Mouse (Mus musculus) right cerebral cortex, adult 2 months (tissue): Measurements from ENCODE around the gene Ifrd2.
A peak's percentile ranks its signal among the peaks of the same experiment; 100 is the strongest.

ENCODE experiments used
- DNase-seq, 2 experiments: peaks; one replicate each; pipeline ENCODE4 v3.0.0; 2021 to 2022; ENCODE audit warnings: low spot score in 2 of 2

Gene Ifrd2

GRCm38 (mm10) chr9:107586974-107587832 lies at the start of gene Ifrd2:
TSS of gene Ifrd2 (plus strand) at chr9:107587642.
- peak; percentile 99 for DNase-seq

DNA sequence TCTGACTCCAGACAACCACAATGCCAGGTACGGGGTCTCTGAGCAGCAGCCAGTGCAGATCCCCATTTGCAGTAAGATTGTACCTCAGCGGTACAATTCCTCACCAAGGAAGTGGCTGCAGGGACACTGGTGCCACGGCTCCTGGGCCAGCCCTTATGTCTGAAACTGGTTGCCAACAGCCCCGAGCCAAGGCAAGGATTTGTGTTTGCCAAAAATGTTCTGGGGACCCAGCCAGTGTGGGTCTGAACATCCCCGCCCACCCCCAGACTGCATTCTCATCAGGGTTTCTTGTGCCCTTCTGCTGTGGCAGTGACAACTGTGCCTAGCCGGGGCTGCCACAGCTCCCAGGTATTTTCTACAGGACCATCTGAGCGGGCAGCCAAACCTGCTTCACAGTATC lies 49.2 kb upstream of the Ifrd2 start:
- no peak for DNase-seq

GRCm38 (mm10) chr9:107538711-107539110 lies 48.7 kb upstream of the Ifrd2 start:
- DNase-seq, result no peak

DNA sequence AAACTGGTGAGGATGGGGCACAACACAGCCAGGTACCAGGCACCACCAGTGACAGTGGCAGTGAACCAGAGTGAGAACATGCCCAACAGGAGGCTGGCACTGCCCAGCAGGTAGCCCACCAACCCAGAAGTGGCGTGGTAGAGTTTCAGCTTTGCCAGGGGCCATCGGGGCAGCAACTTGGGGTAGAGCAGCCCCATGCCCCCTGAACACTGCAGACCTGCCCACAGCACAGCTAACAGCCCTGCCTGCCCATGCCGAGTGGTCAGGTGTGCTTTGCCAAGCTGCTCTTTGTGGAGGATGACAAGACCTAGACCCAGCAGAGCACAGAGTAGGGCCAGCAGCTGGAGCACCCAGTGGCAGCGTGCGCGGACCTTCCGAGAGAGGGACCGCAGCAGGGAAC lies 47.5 kb upstream of the Ifrd2 start:
- no peak for DNase-seq

GRCm38 (mm10) chr9:107540420-107540819 lies 47.0 kb upstream of the Ifrd2 start:
- no peak for DNase-seq

DNA sequence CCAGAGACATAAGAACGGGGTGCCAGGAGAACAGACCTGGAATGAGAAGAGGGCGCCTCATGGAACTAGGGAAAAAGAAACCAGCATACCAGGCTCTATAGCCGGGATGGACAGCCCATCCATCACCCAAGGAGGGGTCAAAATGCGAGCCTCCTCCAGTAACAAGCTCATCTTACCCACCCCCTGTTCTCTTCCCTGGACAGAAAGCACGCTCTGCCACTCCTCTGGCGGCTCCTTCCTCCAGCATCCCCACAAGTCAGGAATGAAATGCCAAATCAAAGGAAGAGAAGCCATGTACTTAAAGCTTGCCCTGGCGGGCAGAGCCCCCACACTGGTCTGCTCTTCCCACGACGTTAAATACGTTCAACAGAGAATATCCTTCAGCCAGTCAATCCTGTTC lies 46.4 kb upstream of the Ifrd2 start:
- DNase-seq, result no peak

GRCm38 (mm10) chr9:107541474-107542351 lies 45.7 kb upstream of the Ifrd2 start, which contains the start of the genes Cyb561d2 and Nprl2:
TSS of gene Cyb561d2 (minus strand) at chr9:107542193.
TSS of gene Nprl2 (plus strand) at chr9:107542226.
- peak; percentile 95 for DNase-seq

- no peak for DNase-seq
Observed at GRCm38 (mm10) chr9:107542352-107542686, 45.1 kb upstream of the Ifrd2 start.

DNA sequence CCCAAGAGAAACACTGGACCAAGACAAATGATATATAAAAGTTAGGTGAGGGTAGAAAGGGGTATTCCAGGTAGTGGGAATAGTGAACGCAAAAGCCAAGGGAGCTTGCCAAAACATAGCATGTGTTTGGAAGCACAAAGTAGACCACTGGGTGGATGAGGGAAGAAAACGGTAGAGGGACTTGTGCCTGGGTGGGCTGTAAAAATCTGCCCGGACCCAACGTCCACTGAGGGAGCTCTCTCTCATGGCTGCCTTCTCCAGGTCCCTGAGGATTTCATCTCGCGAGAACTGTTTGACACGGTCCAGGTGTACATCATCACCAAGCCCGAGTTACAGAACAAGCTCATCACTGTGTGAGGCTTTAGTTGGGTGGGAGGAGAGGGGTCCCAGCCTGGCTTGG lies 44.7 kb upstream of the Ifrd2 start:
- no peak for DNase-seq

- no peak for DNase-seq
Observed at GRCm38 (mm10) chr9:107543299-107543698, 44.1 kb upstream of the Ifrd2 start.

- DNase-seq, result no peak
Observed at GRCm38 (mm10) chr9:107544196-107544700, 43.2 kb upstream of the Ifrd2 start.

DNA sequence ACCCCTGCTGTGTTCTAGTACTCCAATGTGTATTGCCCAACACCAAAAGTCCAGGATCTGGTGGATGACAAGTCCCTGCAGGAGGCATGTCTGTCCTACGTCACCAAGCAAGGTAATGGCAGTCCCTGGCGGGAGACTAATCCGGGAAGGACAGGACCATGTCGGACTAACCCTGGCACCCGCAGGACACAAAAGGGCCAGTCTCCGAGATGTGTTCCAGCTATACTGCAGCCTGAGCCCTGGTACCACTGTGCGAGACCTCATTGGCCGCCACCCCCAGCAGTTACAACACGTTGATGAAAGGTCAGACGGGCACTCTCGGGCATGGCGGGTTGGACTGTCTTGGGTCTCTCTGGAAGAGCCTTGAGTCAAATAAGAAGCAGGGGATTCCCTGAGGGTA lies 42.7 kb upstream of the Ifrd2 start:
- DNase-seq, result no peak

DNA sequence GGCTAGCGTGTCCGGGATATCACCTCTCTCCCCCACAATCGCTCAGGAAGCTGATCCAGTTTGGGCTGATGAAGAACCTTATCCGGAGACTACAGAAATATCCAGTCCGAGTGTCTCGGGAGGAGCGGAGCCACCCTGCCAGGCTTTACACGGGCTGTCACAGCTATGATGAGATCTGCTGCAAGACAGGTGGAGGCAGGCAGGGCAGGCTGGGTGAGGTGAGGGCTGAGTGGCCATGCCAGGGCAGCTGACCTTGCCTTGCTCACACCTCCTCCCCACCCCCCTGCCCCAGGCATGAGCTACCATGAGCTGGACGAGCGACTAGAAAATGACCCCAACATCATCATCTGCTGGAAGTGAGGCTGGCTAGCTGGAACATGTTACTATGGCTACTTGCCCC lies 42.2 kb upstream of the Ifrd2 start:
- DNase-seq, result no peak

DNA sequence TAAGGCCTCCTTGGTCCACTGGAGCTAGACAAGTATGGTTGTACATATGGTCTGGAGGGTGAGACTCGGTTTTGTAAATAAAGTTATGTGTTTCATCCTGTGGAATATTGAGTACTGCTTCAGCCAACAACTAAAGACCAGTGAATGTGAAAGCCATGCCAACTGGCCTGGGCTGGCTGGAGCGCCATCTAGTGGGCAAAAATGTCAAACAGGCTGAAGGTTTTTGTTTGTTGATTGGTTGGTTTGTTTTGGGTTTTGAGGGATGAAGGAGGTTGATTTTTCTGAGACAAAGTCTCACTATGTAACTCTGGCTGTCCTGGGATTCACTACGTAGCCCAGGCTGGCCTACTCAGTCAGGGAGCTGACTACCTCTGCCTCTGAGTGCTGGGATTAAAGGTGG lies 41.8 kb upstream of the Ifrd2 start:
- peak; percentile 79 to 81 for DNase-seq

- DNase-seq, result peak; percentile 89 to 90
Observed at GRCm38 (mm10) chr9:107547026-107547425, 40.4 kb upstream of the Ifrd2 start, which contains the start of gene Zmynd10. TSS of gene Zmynd10 (plus strand) at chr9:107547298.

DNA sequence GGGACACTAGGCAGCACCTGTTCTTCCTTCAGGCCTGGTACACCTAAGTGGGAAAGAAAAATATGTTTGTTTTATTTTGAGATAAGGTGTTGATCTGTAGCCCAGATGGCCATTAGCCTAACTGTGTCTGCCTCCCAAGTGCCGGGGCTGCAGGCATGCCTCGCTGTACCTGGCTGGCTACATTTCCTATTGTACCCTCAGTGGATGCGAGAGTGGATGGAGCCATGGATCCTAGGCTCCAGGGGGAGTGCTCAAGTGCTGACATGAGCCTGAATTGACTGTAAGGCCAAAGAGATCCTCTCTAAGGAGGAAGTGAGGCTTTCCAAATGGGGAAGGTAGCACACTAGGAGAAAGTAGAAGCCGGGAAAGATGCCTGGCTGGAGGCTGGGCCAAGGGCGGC lies 39.5 kb upstream of the Ifrd2 start:
- DNase-seq, result no peak

DNA sequence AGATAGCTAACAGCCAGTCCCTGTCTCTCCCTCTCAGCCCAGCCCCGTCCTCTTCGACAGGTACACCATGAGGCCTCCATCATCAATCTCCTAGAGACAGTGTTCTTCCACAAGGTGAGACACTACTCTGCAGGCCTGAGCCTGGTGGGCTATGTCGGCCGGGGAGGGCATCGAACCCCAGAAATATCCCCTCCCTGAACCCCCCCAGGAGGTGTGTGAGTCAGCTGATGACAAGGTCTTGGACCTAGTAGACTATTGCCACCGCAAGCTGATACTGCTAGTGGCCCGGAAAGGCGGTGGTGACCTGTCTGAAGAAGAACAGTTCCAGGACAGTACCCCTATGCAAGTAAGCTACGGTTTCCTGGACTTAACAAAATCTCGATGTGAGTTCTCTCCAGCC lies 38.6 kb upstream of the Ifrd2 start:
- no peak for DNase-seq

DNA sequence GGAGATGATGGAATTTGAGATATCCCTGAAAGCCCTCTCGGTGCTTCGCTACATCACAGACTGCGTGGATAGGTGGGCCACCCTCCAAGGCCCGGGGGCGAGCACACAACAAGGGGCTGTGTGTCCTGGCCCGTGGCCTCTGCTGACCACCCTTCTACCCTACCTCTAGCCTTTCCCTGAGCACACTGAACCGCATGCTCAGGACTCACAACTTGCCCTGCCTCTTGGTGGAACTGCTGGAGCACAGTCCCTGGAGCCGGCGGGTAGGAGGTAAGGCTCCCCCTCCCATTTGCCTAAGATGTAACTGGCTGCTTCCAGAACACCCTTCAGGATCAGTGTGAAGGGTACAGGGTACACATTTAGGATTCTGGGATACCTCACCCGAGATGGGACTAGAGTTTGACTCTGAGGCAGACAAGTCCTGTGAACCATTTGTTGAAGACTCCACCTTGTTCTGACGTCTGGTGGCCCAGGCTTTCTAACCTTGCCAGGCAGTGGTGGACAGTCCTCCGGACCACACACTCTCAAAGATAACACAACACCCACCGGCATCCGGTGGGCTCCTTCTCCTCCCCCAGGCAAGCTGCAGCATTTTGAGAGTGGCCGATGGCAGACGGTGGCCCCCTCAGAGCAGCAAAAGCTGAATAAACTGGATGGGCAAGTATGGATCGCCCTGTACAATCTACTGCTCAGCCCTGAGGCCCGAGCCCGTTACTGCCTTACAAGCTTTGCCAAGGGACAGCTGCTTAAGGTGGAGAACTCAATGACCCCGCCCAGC lies 38.0 kb upstream of the Ifrd2 start:
- no peak for DNase-seq

DNA sequence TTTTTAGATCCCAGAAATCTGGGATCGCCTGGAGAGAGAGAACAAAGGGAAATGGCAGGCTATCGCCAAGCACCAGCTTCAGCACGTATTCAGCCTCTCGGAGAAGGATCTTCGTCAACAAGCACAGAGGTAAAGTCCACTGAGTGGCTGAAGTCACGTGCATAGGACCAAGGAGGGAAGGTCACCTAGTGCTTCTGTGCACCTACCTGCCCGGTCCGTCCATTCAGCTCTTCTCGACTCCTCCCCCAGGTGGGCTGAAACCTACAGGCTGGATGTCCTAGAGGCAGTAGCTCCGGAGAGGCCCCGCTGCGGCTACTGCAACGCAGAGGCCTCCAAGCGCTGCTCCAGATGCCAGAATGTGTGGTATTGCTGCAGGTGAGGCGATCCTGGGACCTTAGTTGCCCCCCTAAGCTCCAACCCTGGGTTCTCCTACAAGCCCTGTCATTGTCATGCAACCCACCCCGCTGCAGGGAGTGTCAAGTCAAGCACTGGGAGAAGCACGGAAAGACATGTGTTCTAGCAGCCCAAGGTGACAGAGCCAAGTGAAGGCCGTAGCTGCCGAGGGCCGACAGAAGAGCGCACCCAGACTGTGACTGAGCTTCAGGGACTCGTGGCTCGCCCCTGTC lies 36.8 kb upstream of the Ifrd2 start:
- no peak for DNase-seq

DNA sequence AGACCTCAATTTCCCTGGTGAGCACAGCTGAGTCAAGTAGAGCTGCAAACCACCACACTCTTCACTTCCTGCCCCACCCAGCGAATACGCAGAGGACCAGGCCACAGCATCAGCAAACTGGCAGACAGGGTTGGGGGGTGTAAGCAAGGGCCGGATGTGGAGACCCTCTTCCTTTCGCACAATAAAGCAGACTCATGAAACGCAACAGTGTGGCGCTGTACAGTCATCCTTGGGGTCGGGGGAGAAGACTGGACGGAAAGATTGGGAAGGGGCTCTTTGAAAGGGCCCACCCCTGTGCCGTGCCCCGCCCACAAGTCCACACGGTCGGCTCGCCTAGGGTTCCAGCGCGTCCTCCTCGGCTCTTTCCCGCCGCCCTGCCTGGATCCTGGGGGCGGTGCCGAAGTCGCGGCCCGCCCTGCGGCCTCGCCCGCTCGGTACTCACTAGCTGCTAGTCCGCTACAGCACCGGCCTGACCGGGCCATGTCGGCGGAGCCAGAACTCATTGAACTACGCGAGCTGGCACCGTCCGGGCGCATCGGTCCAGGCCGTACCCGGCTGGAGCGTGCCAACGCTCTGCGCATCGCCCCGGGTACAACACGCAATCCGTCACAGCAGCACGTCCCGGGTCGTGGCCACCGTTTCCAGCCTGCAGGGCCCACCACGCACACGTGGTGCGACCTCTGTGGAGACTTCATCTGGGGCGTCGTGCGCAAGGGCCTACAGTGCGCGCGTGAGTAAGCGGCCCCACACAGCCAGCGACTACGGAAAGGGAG lies 36.1 kb upstream of the Ifrd2 start, which contains the start of gene Rassf1:
Gene Rassf1 (plus strand): TSS at position 439 of the 773 bp plus-strand sequence.
- DNase-seq, result no peak
